Mouse (Mus musculus): ENCODE results near the gene Irf9. TPM values are rescaled to one million over a fixed set of nuclear protein-coding genes. Genes with fewer than 3 reads are reported as not detected.

The Irf9 gene
- polyA plus RNA-seq, 1 experiment from 2014 or later = 6.7 TPM

GRCm38 (mm10) chr14:55577871-55578667 lies 25.3 kb upstream of the Irf9 start, which contains the start of gene Psme1:
Gene Psme1, plus strand, starts transcription at chr14:55578123.
- peak; percentile 85 for DNase-seq (ENCODE audit: low spot score)
- Histone ChIP-seq H3K4me2 (ENCODE audit: low read depth, severe bottlenecking) (peak within 1 kb of the TSS; percentile 90), H3K36me3 (ENCODE audit: control insufficient read depth, insufficient read depth, low read length) (peaks cover 3% of the 10 kb centered on the region; the same call in 1 of the 2 replicates), H3K9me3 (ENCODE audit: control insufficient read depth, low read length) (no peaks in the 10 kb centered on the region), H3K27ac (replicated peaks; ENCODE audit: low read depth, low read length) (peak within 1 kb of the TSS; percentile 56; the same call in 1 of the 2 replicates), H3K4me1 (ENCODE audit: control insufficient read depth, insufficient read depth, low read length) (peaks cover 9% of the 10 kb centered on the region; the same call in 1 of the 2 replicates), H3K4me3 (ENCODE audit: low read depth, low read length) (peak within 1 kb of the TSS; percentile 72), H3K9ac (ENCODE audit: low read length) (peak within 1 kb of the TSS; percentile 89), H3K27me3 (ENCODE audit: control insufficient read depth, insufficient read depth, low read length) (no peaks in the 10 kb centered on the region)
- peak; percentile 83 for ATAC-seq (ENCODE audit: insufficient number of reproducible peaks, low FRiP score, low TSS enrichment, low read depth)
- WGBS = under 1% methylated on average over 32 of the region's 32 CpGs

- Histone ChIP-seq H3K4me2 (ENCODE audit: low read depth, severe bottlenecking) (peak overlapping the region; percentile 90), H3K4me3 (ENCODE audit: low read depth, low read length) (peak overlapping the region; percentile 72), H3K36me3 (ENCODE audit: control insufficient read depth, insufficient read depth, low read length) (peaks cover 3% of the 10 kb centered on the region; the same call in 1 of the 2 replicates), H3K27ac (replicated peaks; ENCODE audit: low read depth, low read length) (peak overlapping the region; percentile 56; the same call in 1 of the 2 replicates), H3K9me3 (ENCODE audit: control insufficient read depth, low read length) (no peaks in the 10 kb centered on the region), H3K9ac (ENCODE audit: low read length) (peak overlapping the region; percentile 89), H3K4me1 (ENCODE audit: control insufficient read depth, insufficient read depth, low read length) (peaks cover 9% of the 10 kb centered on the region; the same call in 1 of the 2 replicates), H3K27me3 (ENCODE audit: control insufficient read depth, insufficient read depth, low read length) (no peaks in the 10 kb centered on the region)
- DNase-seq (ENCODE audit: low spot score) (no peak), ATAC-seq (ENCODE audit: insufficient number of reproducible peaks, low FRiP score, low TSS enrichment, low read depth) (peak; percentile 38; the same call in 1 of the 2 replicates)
- 34% methylated on average over 6 of the region's 6 CpGs for WGBS
These were observed 24.6 kb upstream of the Irf9 start for GRCm38 (mm10) chr14:55578668-55579269.

GRCm38 (mm10) chr14:55579511-55580496 lies 23.6 kb upstream of the Irf9 start:
- Histone ChIP-seq H3K27me3 (ENCODE audit: control insufficient read depth, insufficient read depth, low read length) (no peaks in the 10 kb centered on the region), H3K27ac (replicated peaks; ENCODE audit: low read depth, low read length) (no peak overlapping the region), H3K9ac (ENCODE audit: low read length) (no peak overlapping the region), H3K4me2 (ENCODE audit: low read depth, severe bottlenecking) (no peak overlapping the region), H3K36me3 (ENCODE audit: control insufficient read depth, insufficient read depth, low read length) (peaks cover 3% of the 10 kb centered on the region; the same call in 1 of the 2 replicates), H3K4me3 (ENCODE audit: low read depth, low read length) (no peak overlapping the region), H3K9me3 (ENCODE audit: control insufficient read depth, low read length) (no peaks in the 10 kb centered on the region), H3K4me1 (ENCODE audit: control insufficient read depth, insufficient read depth, low read length) (peaks cover 9% of the 10 kb centered on the region; the same call in 1 of the 2 replicates)
- 86% methylated on average over 23 of the region's 23 CpGs for WGBS
- ATAC-seq (ENCODE audit: insufficient number of reproducible peaks, low FRiP score, low TSS enrichment, low read depth) (no peak), DNase-seq (ENCODE audit: low spot score) (no peak)

GRCm38 (mm10) chr14:55580731-55581130 lies 22.6 kb upstream of the Irf9 start:
- H3K36me3 ChIP-seq (ENCODE audit: control insufficient read depth, insufficient read depth, low read length) = peaks cover 3% of the 10 kb centered on the region; the same call in 1 of the 2 replicates
- H3K27me3 ChIP-seq (ENCODE audit: control insufficient read depth, insufficient read depth, low read length) = no peaks in the 10 kb centered on the region
- no peak for ATAC-seq (ENCODE audit: insufficient number of reproducible peaks, low FRiP score, low TSS enrichment, low read depth)
- 90% methylated on average over 16 of the region's 16 CpGs for WGBS
- H3K4me3 ChIP-seq (ENCODE audit: low read depth, low read length) = no peak overlapping the region
- H3K9ac ChIP-seq (ENCODE audit: low read length) = no peak overlapping the region; the same call in 1 of the 2 replicates
- H3K4me2 ChIP-seq (ENCODE audit: low read depth, severe bottlenecking) = no peak overlapping the region
- H3K4me1 ChIP-seq (ENCODE audit: control insufficient read depth, insufficient read depth, low read length) = peaks cover 9% of the 10 kb centered on the region; the same call in 1 of the 2 replicates
- H3K9me3 ChIP-seq (ENCODE audit: control insufficient read depth, low read length) = no peaks in the 10 kb centered on the region
- no peak for DNase-seq (ENCODE audit: low spot score)
- H3K27ac ChIP-seq (replicated peaks; ENCODE audit: low read depth, low read length) = no peak overlapping the region

GRCm38 (mm10) chr14:55581981-55582681 lies 21.2 kb upstream of the Irf9 start:
- no peak overlapping the region for H3K9ac ChIP-seq (ENCODE audit: low read length)
- no peak overlapping the region for H3K27ac ChIP-seq (replicated peaks; ENCODE audit: low read depth, low read length)
- 78% methylated on average over 9 of the region's 9 CpGs for WGBS
- ATAC-seq (ENCODE audit: insufficient number of reproducible peaks, low FRiP score, low TSS enrichment, low read depth) = no peak
- H3K4me1 ChIP-seq (ENCODE audit: control insufficient read depth, insufficient read depth, low read length) = peaks cover 9% of the 10 kb centered on the region; the same call in 1 of the 2 replicates
- no peaks in the 10 kb centered on the region for H3K9me3 ChIP-seq (ENCODE audit: control insufficient read depth, low read length)
- H3K4me2 ChIP-seq (ENCODE audit: low read depth, severe bottlenecking) = no peak overlapping the region
- H3K4me3 ChIP-seq (ENCODE audit: low read depth, low read length) = no peak overlapping the region
- H3K36me3 ChIP-seq (ENCODE audit: control insufficient read depth, insufficient read depth, low read length) = peaks cover 3% of the 10 kb centered on the region; the same call in 1 of the 2 replicates
- DNase-seq (ENCODE audit: low spot score) = no peak
- no peaks in the 10 kb centered on the region for H3K27me3 ChIP-seq (ENCODE audit: control insufficient read depth, insufficient read depth, low read length)

GRCm38 (mm10) chr14:55584303-55584701 lies 19.1 kb upstream of the Irf9 start:
- no peaks in the 10 kb centered on the region for H3K9me3 ChIP-seq (ENCODE audit: control insufficient read depth, low read length)
- no peak overlapping the region for H3K27ac ChIP-seq (replicated peaks; ENCODE audit: low read depth, low read length)
- peak overlapping the region; percentile 46 for H3K4me3 ChIP-seq (ENCODE audit: low read depth, low read length)
- peak overlapping the region; percentile 87 for H3K4me2 ChIP-seq (ENCODE audit: low read depth, severe bottlenecking)
- no peak overlapping the region; the same call in 1 of the 2 replicates for H3K9ac ChIP-seq (ENCODE audit: low read length)
- WGBS = 43% methylated on average over 5 of the region's 5 CpGs
- no peaks in the 10 kb centered on the region for H3K27me3 ChIP-seq (ENCODE audit: control insufficient read depth, insufficient read depth, low read length)
- ATAC-seq (ENCODE audit: insufficient number of reproducible peaks, low FRiP score, low TSS enrichment, low read depth) (no peak), DNase-seq (ENCODE audit: low spot score) (no peak)
- H3K4me1 ChIP-seq (ENCODE audit: control insufficient read depth, insufficient read depth, low read length) = no peaks in the 10 kb centered on the region
- H3K36me3 ChIP-seq (ENCODE audit: control insufficient read depth, insufficient read depth, low read length) = peaks cover 3% of the 10 kb centered on the region; the same call in 1 of the 2 replicates

- Histone ChIP-seq H3K9me3 (ENCODE audit: control insufficient read depth, low read length) (no peaks in the 10 kb centered on the region), H3K36me3 (ENCODE audit: control insufficient read depth, insufficient read depth, low read length) (peaks cover 3% of the 10 kb centered on the region; the same call in 1 of the 2 replicates), H3K4me2 (ENCODE audit: low read depth, severe bottlenecking) (peak within 1 kb of the TSS; percentile 87), H3K27me3 (ENCODE audit: control insufficient read depth, insufficient read depth, low read length) (no peaks in the 10 kb centered on the region), H3K9ac (ENCODE audit: low read length) (peak within 1 kb of the TSS; percentile 49), H3K4me1 (ENCODE audit: control insufficient read depth, insufficient read depth, low read length) (no peaks in the 10 kb centered on the region), H3K27ac (replicated peaks; ENCODE audit: low read depth, low read length) (no peak within 1 kb of the TSS), H3K4me3 (ENCODE audit: low read depth, low read length) (peak within 1 kb of the TSS; percentile 46)
- ATAC-seq (ENCODE audit: insufficient number of reproducible peaks, low FRiP score, low TSS enrichment, low read depth) = peak; percentile 61; the same call in 1 of the 2 replicates
- DNase-seq (ENCODE audit: low spot score) = peak; percentile 63
- WGBS = under 1% methylated on average over 43 of the region's 43 CpGs
These were observed 18.4 kb upstream of the Irf9 start, which contains the start of gene Emc9 for GRCm38 (mm10) chr14:55584702-55585565. Gene Emc9, minus strand, starts transcription at chr14:55585302.
